Mouse (Mus musculus) E14TG2a.4 (cell line): ENCODE measurements around the gene Uhrf1bp1.

Source experiments
- CTCF ChIP-seq: conservative IDR thresholded peaks from 2 replicates; pipeline ENCODE4 v1.5.1; 2014; ENCODE audit warnings: low read length
- POU5F1 ChIP-seq: IDR thresholded peaks from 2 replicates; pipeline ENCODE4 v1.6.1; 2014; ENCODE audit warnings: low read length, borderline replicate concordance

DNA sequence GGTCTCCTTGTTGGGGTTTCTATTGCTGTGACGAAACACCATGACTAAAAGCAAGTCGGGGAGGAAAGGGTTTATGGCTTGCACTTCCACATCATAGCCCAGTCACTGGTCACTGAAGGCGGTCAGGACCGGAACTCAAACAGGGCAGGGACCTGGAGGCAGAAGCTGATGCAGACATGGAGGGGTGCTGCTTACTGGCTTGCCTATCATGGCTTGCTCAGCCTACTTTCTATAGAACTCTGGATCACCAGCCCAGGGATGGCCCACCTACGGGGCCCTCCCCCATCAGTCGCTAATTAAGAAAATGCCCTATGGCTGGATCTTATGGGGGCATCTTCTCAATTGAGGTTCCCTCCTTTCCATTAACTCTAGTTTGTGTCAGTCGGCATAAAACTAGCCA, 55.1 kb downstream of the Uhrf1bp1 start:
- no peak for TF ChIP-seq CTCF
- TF ChIP-seq POU5F1 = no peak
